Mouse (Mus musculus) hindbrain, embryonic 16.5 days (tissue): ENCODE measurements around the gene Fam163b. TPM values are rescaled to one million over a fixed set of nuclear protein-coding genes. Genes with fewer than 3 reads are reported as not detected.
A peak's percentile ranks its signal among the peaks of the same experiment; 100 is the strongest.

ENCODE experiments used
- ATAC-seq: fragments of 200-750 bp; cut with Nextera tagmentation; 2 replicates; pipeline ENCODE4 v1.8.0; 2017; ENCODE audit warnings: moderate TSS enrichment, moderate library complexity
- H3K27ac ChIP-seq: fragments of 300-500 bp; sonication (generic); 2 replicates; pipeline ENCODE4 v1.5.1; 2014; ENCODE audit warnings: low read depth, mild to moderate bottlenecking, control low read depth, low read length, moderate library complexity
- H3K27me3 ChIP-seq: fragments of 300-500 bp; sonication (generic); replicated peaks from 2 replicates; pipeline ENCODE4 v1.6.1; 2014; ENCODE audit warnings: low read length; ENCODE audit not compliant: control insufficient read depth, insufficient read depth
- H3K36me3 ChIP-seq: fragments of 300-500 bp; sonication (generic); 2 replicates; pipeline ENCODE4 v1.6.1; 2014; ENCODE audit warnings: mild to moderate bottlenecking, low read length, moderate library complexity, mixed read lengths; ENCODE audit not compliant: control insufficient read depth, insufficient read depth
- H3K4me1 ChIP-seq: fragments of 300-500 bp; sonication (generic); 2 replicates; pipeline ENCODE4 v1.6.1; 2014; ENCODE audit warnings: low read depth, low read length; ENCODE audit not compliant: control insufficient read depth, insufficient read depth
- H3K4me2 ChIP-seq: fragments of 300-500 bp; sonication (generic); 2 replicates; pipeline ENCODE4 v1.6.1; 2014; ENCODE audit warnings: mild to moderate bottlenecking, low read length, control low read depth, moderate library complexity
- H3K4me3 ChIP-seq: fragments of 300-500 bp; sonication (generic); 2 replicates; pipeline ENCODE4 v1.5.1; 2014; ENCODE audit warnings: mild to moderate bottlenecking, low read length, control low read depth, moderate library complexity
- H3K9ac ChIP-seq: fragments of 300-500 bp; sonication (generic); 2 replicates; pipeline ENCODE4 v1.6.1; 2014; ENCODE audit warnings: low read depth, mild to moderate bottlenecking, control low read depth, low read length, moderate library complexity
- H3K9me3 ChIP-seq: fragments of 300-500 bp; sonication (generic); 2 replicates; pipeline ENCODE4 v1.6.1; 2014; ENCODE audit warnings: mild to moderate bottlenecking, low read length, moderate library complexity; ENCODE audit not compliant: control insufficient read depth
- WGBS: fragments of 180-500 bp; shearing (Covaris S2); extraction: QIAGEN DNeasy Blood & Tissue Kit; methylation state at CpG from one replicate; pipeline ENCODE4 v1.1.7; 2014; 5-methylcytosine and 5-hydroxymethylcytosine counted together
- polyA plus RNA-seq: library from polyadenylated mRNA; unstranded; fragments of >200 nt; fragmentation: Nextera tagmentation; extraction: Ambion mirVana; gene quantifications from 2 replicates; pipeline ENCODE4 v1.2.1, GENCODE M21; 2015

Gene Fam163b
- 10.2 and 10.3 TPM in 2 replicates for polyA plus RNA-seq

DNA sequence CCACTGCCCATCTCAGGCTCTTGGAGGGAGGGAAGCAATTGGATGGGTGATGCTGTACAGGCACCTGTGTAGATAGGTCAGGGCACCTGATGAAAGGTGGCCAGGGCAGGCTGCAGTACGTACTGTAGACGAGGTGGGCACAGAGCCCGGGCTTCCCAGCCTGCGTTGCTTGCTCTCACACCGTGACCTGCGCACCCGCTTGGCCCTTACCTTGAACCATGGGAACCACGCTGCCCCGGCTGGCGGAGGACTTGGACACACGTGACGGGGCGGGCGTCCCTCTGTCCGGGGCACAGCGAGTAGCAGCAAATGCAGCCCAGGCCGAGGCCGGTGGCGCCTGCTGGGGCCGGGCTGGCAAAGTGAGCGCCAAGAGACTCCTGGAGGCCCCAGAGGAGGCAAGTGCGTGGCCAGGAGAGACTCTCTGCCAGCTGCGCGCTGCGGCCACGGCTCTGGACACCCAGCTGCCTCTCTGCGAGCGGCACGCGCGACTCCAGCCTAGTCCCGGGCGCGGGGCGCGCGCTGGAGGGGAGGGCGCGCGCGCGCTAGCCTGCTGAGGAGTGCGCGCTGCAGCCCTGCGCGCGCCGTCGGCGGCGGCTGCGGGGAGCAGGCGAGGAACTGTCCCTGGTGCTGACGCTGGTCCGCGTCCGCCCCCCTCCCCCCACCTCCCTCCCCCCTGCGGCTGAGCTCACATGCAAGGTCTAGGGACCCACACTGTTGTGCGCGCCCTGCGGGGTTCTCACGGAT is at the start of gene Fam163b:
Gene Fam163b, minus strand, starts transcription at position 542 of the 744 bp plus-strand sequence.
- Histone ChIP-seq H3K9ac (peak within 1 kb of the TSS; percentile 76), H3K9me3 (no peaks in the 10 kb centered on the region), H3K27me3 (peaks cover 8% of the 10 kb centered on the region), H3K4me3 (peak within 1 kb of the TSS; percentile 55), H3K4me2 (peak within 1 kb of the TSS; percentile 94), H3K4me1 (peaks cover 9% of the 10 kb centered on the region), H3K27ac (no peak within 1 kb of the TSS), H3K36me3 (no peaks in the 10 kb centered on the region)
- ATAC-seq = peak; percentile 92
- WGBS = under 1% methylated on average over 56 of the region's 62 CpGs

DNA sequence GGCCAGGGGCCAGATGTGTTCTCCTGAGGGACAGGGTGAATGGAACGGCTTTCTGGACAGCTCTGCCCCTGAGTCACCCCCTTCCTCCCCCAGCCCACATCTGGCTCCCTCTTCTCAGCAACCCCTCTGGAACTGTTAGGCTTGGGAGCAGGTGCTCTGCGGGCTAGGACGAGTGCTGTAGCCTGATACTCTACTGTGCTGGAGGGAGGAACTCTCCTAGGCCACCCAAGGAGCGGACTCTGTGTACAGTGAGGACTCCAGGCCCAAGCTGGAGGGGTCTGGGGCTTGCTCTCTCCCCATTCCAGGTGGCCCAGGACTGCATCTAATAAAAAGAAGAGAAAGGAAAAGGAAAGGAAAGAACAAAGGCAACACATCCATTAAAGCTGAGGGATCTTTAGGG is 47.7 kb upstream of the Fam163b start:
- H3K9ac ChIP-seq = no peak overlapping the region
- no peaks in the 10 kb centered on the region for H3K4me1 ChIP-seq
- H3K4me3 ChIP-seq = no peak overlapping the region
- H3K9me3 ChIP-seq = 0 out of 2 replicates have a peak, but pooled peaks cover 3% of the 10 kb centered on the region
- ATAC-seq = no peak
- H3K27ac ChIP-seq = no peak overlapping the region
- WGBS = 59% methylated on average over 4 of the region's 4 CpGs
- no peak overlapping the region for H3K4me2 ChIP-seq
- H3K27me3 ChIP-seq = no peaks in the 10 kb centered on the region
- no peaks in the 10 kb centered on the region for H3K36me3 ChIP-seq

DNA sequence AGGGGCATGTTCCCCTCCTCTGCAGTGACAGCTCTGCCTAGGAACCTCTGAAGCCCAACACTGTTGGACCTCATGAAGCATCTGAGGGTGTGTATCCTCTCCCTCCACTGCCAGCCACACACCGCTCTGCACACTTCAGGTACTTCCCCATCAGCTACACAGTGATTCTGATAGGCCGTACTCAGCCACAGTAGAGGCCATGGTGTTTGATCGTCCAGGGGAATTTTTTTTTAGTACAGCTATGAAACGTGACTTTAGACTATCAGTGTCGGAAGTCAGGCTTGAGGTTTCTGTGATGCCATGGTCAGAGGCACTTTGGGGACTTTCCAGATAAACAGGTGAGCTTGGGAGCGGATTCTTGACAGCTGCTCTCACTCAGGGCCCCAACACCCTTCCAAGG is 45.2 kb upstream of the Fam163b start:
- Histone ChIP-seq H3K4me3 (no peak overlapping the region), H3K36me3 (no peaks in the 10 kb centered on the region), H3K27ac (no peak overlapping the region), H3K4me2 (no peak overlapping the region), H3K9me3 (no peaks in the 10 kb centered on the region), H3K9ac (no peak overlapping the region), H3K4me1 (no peaks in the 10 kb centered on the region), H3K27me3 (no peaks in the 10 kb centered on the region)
- ATAC-seq = no peak
- 90% methylated on average over 6 of the region's 6 CpGs for WGBS

DNA sequence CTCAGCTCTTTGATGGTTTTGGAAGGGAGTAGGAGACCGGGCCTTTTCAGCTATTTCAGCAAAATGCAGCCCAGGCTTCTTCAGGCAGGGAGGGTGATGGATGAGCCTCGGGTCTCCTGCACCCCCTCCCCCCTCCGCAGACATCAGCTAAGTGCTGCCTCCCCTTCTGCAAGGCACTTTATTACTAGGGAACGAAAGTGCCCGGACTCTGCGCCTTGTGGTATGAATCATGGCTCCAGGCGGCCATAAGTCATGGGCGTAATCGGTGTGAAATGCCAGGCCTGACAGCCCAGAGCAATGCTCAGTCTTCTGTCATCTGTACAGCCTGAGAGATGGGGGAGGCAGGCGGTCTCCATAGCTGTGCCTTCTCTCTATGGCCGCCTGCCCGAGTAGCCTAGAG is 41.4 kb upstream of the Fam163b start:
- Histone ChIP-seq H3K27me3 (no peaks in the 10 kb centered on the region), H3K4me2 (no peak overlapping the region), H3K4me1 (no peaks in the 10 kb centered on the region), H3K27ac (0 out of 2 replicates have a peak overlapping the region, but pooled peaks have one; percentile 4), H3K9me3 (no peaks in the 10 kb centered on the region), H3K36me3 (no peaks in the 10 kb centered on the region), H3K9ac (no peak overlapping the region), H3K4me3 (no peak overlapping the region)
- ATAC-seq = peak; percentile 82
- WGBS = 59% methylated on average over 12 of the region's 12 CpGs

DNA sequence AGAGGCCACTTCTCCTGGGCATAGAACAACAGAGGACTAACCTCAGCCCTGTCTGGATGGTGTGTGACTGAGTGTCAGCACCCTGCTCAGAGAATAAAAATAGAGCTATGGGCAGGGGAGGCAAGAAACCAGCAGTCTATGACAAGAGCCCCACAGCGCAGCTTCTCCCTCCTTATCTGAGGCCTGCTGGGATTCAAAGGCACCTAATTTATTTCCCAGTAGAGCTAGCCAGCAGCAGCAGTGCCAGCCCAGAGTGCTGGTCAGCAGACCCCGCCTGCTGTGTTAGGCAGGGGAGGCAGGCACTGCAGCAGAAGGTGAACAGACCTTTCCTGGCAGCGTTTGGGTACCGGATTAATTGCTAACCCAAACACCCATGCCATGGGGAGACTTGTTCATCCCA is 39.6 kb upstream of the Fam163b start:
- H3K4me1 ChIP-seq = no peaks in the 10 kb centered on the region
- ATAC-seq = no peak
- no peak overlapping the region for H3K4me3 ChIP-seq
- H3K27me3 ChIP-seq = no peaks in the 10 kb centered on the region
- no peaks in the 10 kb centered on the region for H3K9me3 ChIP-seq
- H3K4me2 ChIP-seq = no peak overlapping the region
- no peak overlapping the region for H3K27ac ChIP-seq
- 77% methylated on average over 4 of the region's 4 CpGs for WGBS
- no peak overlapping the region for H3K9ac ChIP-seq
- H3K36me3 ChIP-seq = no peaks in the 10 kb centered on the region

DNA sequence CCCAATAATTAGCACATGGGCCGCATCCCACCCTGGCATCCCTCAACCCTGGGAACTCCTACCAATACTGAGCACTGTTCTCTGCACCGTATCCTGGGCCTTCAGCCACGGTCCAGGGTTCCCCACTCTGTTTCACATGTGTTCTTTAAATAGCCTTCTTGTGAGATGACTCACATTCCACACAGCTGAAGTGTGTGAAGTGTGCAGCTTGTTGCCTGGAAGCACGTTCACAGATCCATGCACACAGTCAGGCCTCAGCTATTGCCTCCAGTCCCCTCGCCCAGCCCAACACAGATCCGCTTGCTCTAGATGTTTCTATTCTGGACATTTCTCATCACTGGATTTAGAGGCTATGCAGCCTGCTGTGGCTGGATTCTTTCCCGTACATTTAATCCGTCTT is 36.8 kb upstream of the Fam163b start:
- no peak overlapping the region for H3K27ac ChIP-seq
- H3K4me1 ChIP-seq = no peaks in the 10 kb centered on the region
- H3K4me3 ChIP-seq = no peak overlapping the region
- H3K36me3 ChIP-seq = no peaks in the 10 kb centered on the region
- H3K9me3 ChIP-seq = no peaks in the 10 kb centered on the region
- WGBS = 81% methylated on average over 8 of the region's 8 CpGs
- ATAC-seq = no peak
- no peaks in the 10 kb centered on the region for H3K27me3 ChIP-seq
- no peak overlapping the region for H3K9ac ChIP-seq
- H3K4me2 ChIP-seq = no peak overlapping the region

DNA sequence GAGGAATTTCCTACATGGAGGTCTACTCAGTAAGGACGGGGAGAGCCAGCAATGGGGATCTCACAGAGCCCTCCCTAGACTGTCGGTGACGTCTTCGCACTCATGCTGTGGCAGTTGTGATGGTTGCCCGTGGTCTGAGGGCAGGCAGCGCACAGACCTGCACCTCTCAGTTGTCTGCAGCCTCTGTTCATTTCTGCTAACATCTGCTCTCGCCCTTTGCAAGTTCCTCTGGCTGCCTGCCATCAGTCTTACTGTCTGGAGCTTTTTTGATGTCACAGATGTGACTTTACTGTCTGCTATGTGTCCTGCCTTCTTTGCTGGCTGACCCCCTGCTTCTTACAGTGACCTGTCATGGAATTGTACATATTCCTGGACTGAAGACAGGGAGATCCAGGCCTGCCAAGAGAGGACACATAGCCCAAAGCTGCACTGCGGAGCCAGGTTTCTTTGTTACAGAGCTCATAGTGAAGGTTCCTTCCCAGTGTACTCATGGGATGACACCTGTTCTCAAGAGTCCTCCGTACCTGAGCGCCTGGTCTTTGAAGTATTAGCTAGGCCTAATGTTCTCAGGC is 33.5 kb upstream of the Fam163b start:
- H3K9me3 ChIP-seq = no peaks in the 10 kb centered on the region
- H3K9ac ChIP-seq = no peak overlapping the region
- no peak overlapping the region for H3K4me3 ChIP-seq
- 73% methylated on average over 10 of the region's 10 CpGs for WGBS
- H3K27ac ChIP-seq = no peak overlapping the region
- no peak overlapping the region for H3K4me2 ChIP-seq
- H3K27me3 ChIP-seq = no peaks in the 10 kb centered on the region
- no peaks in the 10 kb centered on the region for H3K4me1 ChIP-seq
- H3K36me3 ChIP-seq = no peaks in the 10 kb centered on the region
- ATAC-seq = no peak

DNA sequence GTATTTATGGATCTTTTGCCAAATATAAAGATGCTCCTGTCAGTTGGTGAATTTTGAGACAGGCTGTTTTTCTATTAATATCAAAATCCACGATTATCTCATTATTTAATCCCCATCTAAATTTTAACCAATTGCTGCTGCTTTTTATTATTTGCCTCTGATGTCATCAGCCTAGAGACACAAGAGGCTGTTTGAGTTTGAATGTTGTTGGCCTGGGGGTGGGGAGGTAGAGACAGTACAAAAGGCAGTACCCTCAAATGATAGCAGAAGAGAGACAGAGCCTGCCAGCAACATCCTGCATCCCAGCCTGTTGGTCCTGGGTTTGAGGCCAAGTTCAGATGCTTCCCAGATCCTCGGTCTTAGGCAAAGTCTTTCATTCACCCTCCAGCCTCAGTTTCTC is 32.0 kb upstream of the Fam163b start:
- WGBS = 82% methylated on average over 2 of the region's 2 CpGs
- Histone ChIP-seq H3K9me3 (no peaks in the 10 kb centered on the region), H3K4me1 (no peaks in the 10 kb centered on the region), H3K4me2 (no peak overlapping the region), H3K9ac (no peak overlapping the region), H3K27me3 (no peaks in the 10 kb centered on the region), H3K4me3 (no peak overlapping the region), H3K36me3 (no peaks in the 10 kb centered on the region), H3K27ac (no peak overlapping the region)
- ATAC-seq = no peak

DNA sequence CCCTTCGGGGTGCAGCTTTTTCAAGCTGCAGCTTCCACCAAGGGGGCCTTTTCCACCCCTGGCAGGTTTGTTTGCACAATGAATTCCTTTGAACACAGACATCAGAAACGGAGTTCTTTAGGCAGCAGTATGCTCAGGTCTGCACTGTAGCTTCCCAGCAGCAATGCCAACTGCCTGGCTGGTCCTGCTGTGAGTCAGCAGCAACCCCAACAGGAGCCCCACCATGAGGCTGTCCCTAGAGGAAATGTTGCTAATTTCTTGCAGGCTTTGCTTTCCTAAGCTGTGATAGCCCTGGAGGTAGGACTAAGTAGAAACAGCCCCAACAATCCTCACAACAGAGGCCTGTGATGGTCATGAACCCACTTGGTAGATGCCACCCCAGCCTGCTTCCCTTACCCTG is 24.7 kb upstream of the Fam163b start:
- Histone ChIP-seq H3K36me3 (no peaks in the 10 kb centered on the region), H3K9ac (no peak overlapping the region), H3K9me3 (no peaks in the 10 kb centered on the region), H3K27ac (no peak overlapping the region), H3K4me2 (no peak overlapping the region), H3K27me3 (no peaks in the 10 kb centered on the region), H3K4me3 (no peak overlapping the region), H3K4me1 (peaks cover 4% of the 10 kb centered on the region)
- ATAC-seq = no peak
- WGBS = 32% methylated on average over 2 of the region's 2 CpGs
